Comparison of ENCODE assay signal across 25 mouse cellular contexts in the genomic region with DNA sequence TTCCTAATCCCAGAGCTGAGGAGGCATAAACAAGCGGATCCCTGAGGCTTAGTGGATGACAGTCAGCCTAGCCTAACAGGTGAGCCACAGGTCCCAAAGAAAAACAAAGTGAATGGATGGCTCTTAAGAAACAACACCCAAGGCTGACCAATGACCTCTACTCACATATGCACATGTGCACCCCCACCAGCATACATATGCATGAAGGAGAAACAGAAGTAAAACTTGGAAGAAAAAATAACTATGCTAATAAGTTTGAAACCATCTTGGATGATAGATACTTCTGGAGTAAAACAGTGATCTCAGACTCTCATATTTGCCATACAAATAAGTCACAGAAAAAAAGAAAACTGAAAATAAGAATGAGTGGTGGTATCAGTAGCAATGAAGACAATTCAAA.
"Had no signal": no experiment of that assay in that cellular context is flagged by ENCODE, and none has a peak within 500 bp of the region (broad histone marks: within the 10 kb centered on the region; RNA-seq: fewer than 3 reads in every experiment).

No protein-coding gene starts in this region.

- H3K9me3 ChIP-seq: embryonic facial prominence, embryonic 10.5 days; embryonic facial prominence, embryonic 12.5 days; embryonic facial prominence, embryonic 13.5 days; embryonic facial prominence, embryonic 15.5 days; forebrain, embryonic 10.5 days; forebrain, embryonic 12.5 days; forebrain, embryonic 13.5 days; forebrain, embryonic 15.5 days had no signal

- H3K27me3 ChIP-seq: embryonic facial prominence, embryonic 12.5 days; embryonic facial prominence, embryonic 13.5 days; embryonic facial prominence, embryonic 15.5 days; forebrain, embryonic 12.5 days; forebrain, embryonic 13.5 days; forebrain, embryonic 15.5 days had no signal

- DNase-seq: cerebellum, adult 8-10 months; cerebellum, adult 9-10 months; cerebellum, adult 9-11 months; cerebellum, postnatal 10 days; cerebellum, postnatal 14 days; cerebellum, postnatal 25 days; cerebellum, postnatal 36 days; embryo, embryonic 11 days; forebrain, postnatal 0 days; gastrocnemius, adult 2 months; gastrocnemius, postnatal 10 days; gastrocnemius, postnatal 14 days; gastrocnemius, postnatal 25 days; gastrocnemius, postnatal 36 days; heart, adult 18-20 months; heart, adult 2 months had no signal

- H3K4me2 ChIP-seq: embryonic facial prominence, embryonic 12.5 days; embryonic facial prominence, embryonic 13.5 days; embryonic facial prominence, embryonic 15.5 days; forebrain, embryonic 12.5 days; forebrain, embryonic 13.5 days; forebrain, embryonic 15.5 days had no signal

- H3K36me3 ChIP-seq: embryonic facial prominence, embryonic 15.5 days; forebrain, embryonic 12.5 days; forebrain, embryonic 15.5 days had no signal

- H3K4me1 ChIP-seq: embryonic facial prominence, embryonic 10.5 days; embryonic facial prominence, embryonic 12.5 days; embryonic facial prominence, embryonic 13.5 days; embryonic facial prominence, embryonic 15.5 days; forebrain, embryonic 10.5 days; forebrain, embryonic 12.5 days; forebrain, embryonic 13.5 days; forebrain, embryonic 15.5 days had no signal

- H3K9ac ChIP-seq: embryonic facial prominence, embryonic 12.5 days; embryonic facial prominence, embryonic 13.5 days; embryonic facial prominence, embryonic 15.5 days; forebrain, embryonic 12.5 days; forebrain, embryonic 13.5 days; forebrain, embryonic 15.5 days; forebrain, postnatal 0 days had no signal

- H3K27ac ChIP-seq: embryonic facial prominence, embryonic 10.5 days; embryonic facial prominence, embryonic 12.5 days; embryonic facial prominence, embryonic 13.5 days; embryonic facial prominence, embryonic 15.5 days; forebrain, embryonic 10.5 days; forebrain, embryonic 12.5 days; forebrain, embryonic 13.5 days; forebrain, embryonic 15.5 days; gastrocnemius, adult 2 months; heart, adult 2 months had no signal

- H3K4me3 ChIP-seq: embryonic facial prominence, embryonic 10.5 days; embryonic facial prominence, embryonic 12.5 days; embryonic facial prominence, embryonic 13.5 days; embryonic facial prominence, embryonic 15.5 days; erythroblast, embryonic 14.5 days; forebrain, embryonic 10.5 days; forebrain, embryonic 12.5 days; forebrain, embryonic 13.5 days; forebrain, embryonic 15.5 days; gastrocnemius, adult 2 months; heart, adult 2 months had no signal
